Mouse (Mus musculus) lung, postnatal 25 days (tissue): ENCODE measurements at regions not wholly inside any gene's neighbourhood (a gene's known extent, or its start where the extent isn't known, plus 50 kb on each side); places are given as distances from the start of the nearest gene placed in this dataset.
A peak's percentile ranks its signal among the peaks of the same experiment; 100 is the strongest.

Source experiments
- DNase-seq: peaks from one replicate; pipeline ENCODE4 v3.0.0; 2022; ENCODE audit warnings: low spot score

DNA sequence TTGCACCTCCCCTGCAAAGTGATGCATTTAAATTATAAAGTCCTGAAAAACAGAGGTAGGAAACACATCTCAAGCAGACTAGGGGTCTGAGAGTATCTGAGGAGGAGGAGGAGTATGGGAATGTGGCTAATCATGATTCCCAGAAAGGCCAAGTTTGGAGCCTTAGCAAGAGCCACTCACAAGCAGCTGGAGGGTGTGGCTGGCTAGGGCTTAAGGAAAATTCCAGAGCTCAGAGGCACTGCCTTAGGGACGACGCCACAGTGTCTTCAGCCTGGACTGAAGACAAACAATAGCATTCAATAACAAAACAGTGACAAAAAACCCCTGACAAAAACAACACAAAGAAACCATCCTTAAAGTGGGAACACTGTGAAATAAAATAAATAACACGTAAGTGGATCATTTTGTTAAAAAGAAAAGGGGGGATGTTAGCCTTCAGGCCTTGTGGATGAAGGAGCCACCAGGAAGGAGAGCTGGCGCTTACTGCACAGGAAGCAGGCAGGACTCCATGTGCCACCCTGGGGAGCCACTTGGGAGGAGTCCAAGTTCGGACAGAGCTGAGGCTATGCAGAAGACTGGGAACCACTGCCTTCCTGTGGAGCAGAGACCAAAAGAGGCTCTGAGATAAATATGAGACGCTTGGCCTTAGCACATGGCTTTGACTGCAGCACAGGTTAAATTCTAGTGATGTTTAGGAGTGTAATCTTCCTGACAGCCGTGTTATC is 56.6 kb upstream of the Serpine2 start:
- DNase-seq = peak; percentile 67
